Mouse (Mus musculus) cerebellum, postnatal 14 days (tissue): ENCODE measurements around the gene Skint6.
"Not testable (repeated sequence)": the region's sequence is repeated elsewhere in the genome, so short reads cannot be mapped to it uniquely, and the experiment has no call there.

ENCODE experiments used
- DNase-seq, 2 experiments: peaks; one replicate each; pipeline ENCODE4 v3.0.0; 2021; ENCODE audit warnings: mixed read lengths in 2 of 2

Gene Skint6

DNA sequence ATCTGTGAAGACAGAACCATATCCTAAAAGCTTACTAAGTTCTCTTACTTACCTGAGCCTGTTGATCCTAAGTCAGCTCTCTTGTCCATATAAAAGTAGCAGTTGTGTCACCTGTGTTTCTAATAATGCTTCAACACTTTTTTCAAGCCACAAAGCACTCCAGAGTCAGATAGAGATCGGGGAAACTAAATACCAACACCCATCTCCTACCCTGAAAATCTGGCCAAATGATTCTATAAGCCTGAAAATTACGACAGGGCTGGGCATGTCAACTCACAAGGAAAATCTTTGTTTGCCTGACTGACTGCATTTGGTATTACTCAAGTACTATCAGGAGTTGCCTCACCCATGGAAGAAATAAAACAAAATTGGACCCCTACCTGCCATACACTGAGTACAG, at the start of gene Skint6:
Gene Skint6 (minus strand): TSS at position 101 of the 400 bp plus-strand sequence.
- DNase-seq: no peak

- no peak for DNase-seq
These were observed 34.1 kb upstream of the Skint6 start for GRCm38 (mm10) chr4:113320911-113321310.

GRCm38 (mm10) chr4:113301773-113302473, 15.2 kb upstream of the Skint6 start:
- DNase-seq: no peak

GRCm38 (mm10) chr4:113263363-113264060, 23.3 kb downstream of the Skint6 start:
- no peak for DNase-seq

GRCm38 (mm10) chr4:113245808-113246207, 41.0 kb downstream of the Skint6 start:
- DNase-seq: no peak

DNA sequence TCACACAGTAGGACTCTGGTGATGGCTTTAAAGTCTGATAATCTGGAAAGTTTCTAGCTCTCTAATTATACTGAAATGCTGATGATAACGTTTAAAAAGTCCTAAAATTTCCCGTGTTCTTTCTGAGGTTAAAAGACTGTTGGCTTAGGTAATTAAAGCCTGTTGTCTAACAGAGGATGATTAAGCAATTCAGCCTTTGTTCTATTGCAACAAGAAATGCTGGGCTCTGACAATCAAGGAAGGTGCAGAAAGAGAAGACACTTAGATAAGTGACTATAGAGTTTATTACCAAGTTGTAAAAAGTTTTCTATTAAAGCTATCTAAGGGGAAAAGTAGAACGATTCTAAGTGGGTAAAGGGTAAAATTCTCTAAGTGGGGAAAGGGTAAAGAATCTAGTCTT, 219.2 kb downstream of the Skint6 start:
- no peak for DNase-seq

DNA sequence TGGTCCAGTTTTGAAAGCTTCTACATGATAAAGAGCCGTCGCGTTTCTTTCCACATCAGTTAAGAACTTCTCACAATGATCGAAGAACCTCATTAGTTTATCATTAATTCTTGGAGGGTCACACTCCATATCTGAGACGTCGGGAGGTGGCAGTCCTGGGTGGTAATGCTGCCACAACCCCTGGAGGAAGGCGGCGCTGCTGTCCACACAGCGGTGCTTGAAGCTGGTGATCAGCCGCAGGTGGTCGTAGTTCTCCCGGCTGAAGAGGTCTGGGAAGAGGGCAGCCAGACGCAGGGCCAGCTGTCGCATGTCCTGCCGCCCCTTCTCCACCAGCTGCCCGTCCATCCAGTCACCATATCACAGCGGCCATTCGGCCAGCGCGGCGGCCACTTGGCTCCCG, 307.6 kb downstream of the Skint6 start:
- DNase-seq: not testable (repeated sequence)

DNA sequence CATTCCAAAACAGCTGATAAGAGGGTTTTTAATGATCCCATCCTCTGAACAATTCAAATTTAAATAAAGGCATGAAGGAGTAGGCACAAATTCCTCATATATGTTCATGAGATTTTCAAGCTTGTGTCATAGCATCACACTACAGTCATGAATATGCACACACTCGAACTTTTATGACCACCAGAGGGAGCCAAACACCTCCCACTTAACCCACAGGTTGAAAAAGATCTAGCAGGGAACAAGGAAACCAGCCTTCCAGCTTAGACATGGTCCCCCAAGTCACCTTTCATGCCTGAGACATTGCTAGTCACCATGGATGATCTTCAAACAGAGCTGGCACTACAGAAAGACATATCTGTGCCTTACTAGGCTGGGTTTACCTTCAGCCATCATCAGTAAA, 496.1 kb downstream of the Skint6 start:
- no peak for DNase-seq

- no peak for DNase-seq
These were observed 512.0 kb downstream of the Skint6 start, which contains the start of gene Skint10 for GRCm38 (mm10) chr4:112774766-112775165. Gene Skint10, minus strand, starts transcription at chr4:112774866.
